Mouse (Mus musculus) stomach, embryonic 14.5 days (tissue): Measurements from ENCODE around the gene Phldb3. TPM values are rescaled to one million over a fixed set of nuclear protein-coding genes. Genes with fewer than 3 reads are reported as not detected.

ENCODE experiments used
- ATAC-seq: fragments of 200-750 bp; cut with Nextera tagmentation; 2 replicates; pipeline ENCODE4 v1.8.0; 2017; ENCODE audit warnings: low read depth, moderate TSS enrichment; ENCODE audit not compliant: insufficient number of reproducible peaks, insufficient read depth, low FRiP score
- H3K27ac ChIP-seq: fragments of 300-500 bp; sonication (generic); 2 replicates; pipeline ENCODE4 v1.5.1; 2014; ENCODE audit warnings: mild to moderate bottlenecking, low read length, moderate library complexity, mixed read lengths
- H3K27me3 ChIP-seq: fragments of 300-500 bp; sonication (generic); 2 replicates; pipeline ENCODE4 v1.6.1; 2014; ENCODE audit warnings: low read length, control low read depth, mixed read lengths; ENCODE audit not compliant: control insufficient read depth, insufficient read depth
- H3K36me3 ChIP-seq: fragments of 300-500 bp; sonication (generic); 2 replicates; pipeline ENCODE4 v1.6.1; 2014; ENCODE audit warnings: mild to moderate bottlenecking, control low read depth, low read length, moderate library complexity, mixed read lengths; ENCODE audit not compliant: control insufficient read depth, insufficient read depth
- H3K4me1 ChIP-seq: fragments of 300-500 bp; sonication (generic); 2 replicates; pipeline ENCODE4 v1.6.1; 2014; ENCODE audit warnings: low read length, control low read depth, mixed read lengths; ENCODE audit not compliant: control insufficient read depth, insufficient read depth
- H3K4me2 ChIP-seq: fragments of 300-500 bp; sonication (generic); replicated peaks from 2 replicates; pipeline ENCODE4 v1.6.1; 2014; ENCODE audit warnings: low read depth, low read length, control low read depth
- H3K4me3 ChIP-seq: fragments of 300-500 bp; sonication (generic); 2 replicates; pipeline ENCODE4 v1.5.1; 2014; ENCODE audit warnings: low read depth, low read length, control low read depth
- H3K9ac ChIP-seq: fragments of 300-500 bp; sonication (generic); replicated peaks from 2 replicates; pipeline ENCODE4 v1.6.1; 2014; ENCODE audit warnings: low read depth, mild to moderate bottlenecking, control low read depth, low read length, moderate library complexity, mixed read lengths
- H3K9me3 ChIP-seq: fragments of 300-500 bp; sonication (generic); 2 replicates; pipeline ENCODE4 v1.6.1; 2016; ENCODE audit warnings: low read depth, low read length, control low read depth; ENCODE audit not compliant: control insufficient read depth
- WGBS: fragments of 180-500 bp; shearing (Covaris S2); extraction: QIAGEN DNeasy Blood & Tissue Kit; methylation state at CpG from one replicate; pipeline ENCODE4 v1.1.7; 2014; 5-methylcytosine and 5-hydroxymethylcytosine counted together
- polyA plus RNA-seq: library from polyadenylated mRNA; unstranded; fragments of >200 nt; fragmentation: Nextera tagmentation; extraction: Ambion mirVana; gene quantifications from 2 replicates; pipeline ENCODE4 v1.2.1, GENCODE M21; 2014

The Phldb3 gene
- polyA plus RNA-seq, 1 experiment from 2014 or later = 1.1 TPM

- H3K4me3 ChIP-seq = no peak overlapping the region
- H3K27ac ChIP-seq = no peak overlapping the region
- H3K9ac ChIP-seq = no peak overlapping the region
- no peak for ATAC-seq
- H3K36me3 ChIP-seq = no peaks in the 10 kb centered on the region
- 65% methylated on average over 4 of the region's 4 CpGs for WGBS
- no peak overlapping the region for H3K4me2 ChIP-seq
- H3K9me3 ChIP-seq = no peaks in the 10 kb centered on the region
- H3K4me1 ChIP-seq = peaks cover 10% of the 10 kb centered on the region; the same call in 1 of the 2 replicates
- no peaks in the 10 kb centered on the region for H3K27me3 ChIP-seq
These were observed 19.1 kb downstream of the Phldb3 start for GRCm38 (mm10) chr7:24629672-24630071.

DNA sequence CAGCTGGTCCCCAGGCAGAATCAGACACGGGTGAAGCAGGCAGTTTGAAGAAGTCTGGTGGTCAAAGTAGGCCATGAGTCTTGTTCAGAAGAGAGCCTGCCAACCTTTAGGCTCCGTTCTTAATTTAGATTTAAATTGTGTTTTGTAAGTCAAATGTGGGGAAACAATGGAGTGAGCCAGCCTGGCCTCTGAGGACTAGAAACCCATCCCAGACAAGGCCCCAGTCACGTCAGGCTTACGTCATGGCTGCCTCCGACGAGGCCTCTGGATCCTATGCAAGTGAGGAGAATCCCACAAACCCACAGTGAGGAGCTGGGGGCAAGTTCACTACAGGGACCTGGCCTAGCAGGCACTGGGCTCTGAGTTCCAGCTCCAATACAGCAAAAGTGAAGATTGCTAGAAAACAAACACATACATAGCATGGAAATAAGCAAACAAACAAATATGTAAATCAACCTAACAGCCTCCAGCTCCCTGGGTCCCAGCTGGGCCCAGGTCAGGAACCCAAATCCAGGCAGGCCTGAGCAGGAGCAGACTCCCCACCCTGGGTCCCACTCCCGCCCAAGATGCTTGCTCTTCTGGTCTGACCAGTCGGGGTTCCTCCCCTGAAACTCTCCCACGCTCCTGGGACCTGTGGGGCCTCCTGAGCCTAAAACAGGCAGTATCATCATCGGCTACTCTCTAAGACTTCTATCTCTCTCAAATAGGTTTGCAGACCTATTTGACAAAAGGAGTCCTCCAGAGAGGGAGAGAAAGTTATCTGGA is 19.7 kb downstream of the Phldb3 start:
- no peak overlapping the region for H3K9ac ChIP-seq
- WGBS = 72% methylated on average over 10 of the region's 10 CpGs
- H3K36me3 ChIP-seq = no peaks in the 10 kb centered on the region
- H3K4me1 ChIP-seq = peaks cover 10% of the 10 kb centered on the region; the same call in 1 of the 2 replicates
- no peaks in the 10 kb centered on the region for H3K9me3 ChIP-seq
- H3K27me3 ChIP-seq = no peaks in the 10 kb centered on the region
- no peak overlapping the region for H3K27ac ChIP-seq
- H3K4me2 ChIP-seq = no peak overlapping the region
- H3K4me3 ChIP-seq = no peak overlapping the region
- no peak for ATAC-seq

DNA sequence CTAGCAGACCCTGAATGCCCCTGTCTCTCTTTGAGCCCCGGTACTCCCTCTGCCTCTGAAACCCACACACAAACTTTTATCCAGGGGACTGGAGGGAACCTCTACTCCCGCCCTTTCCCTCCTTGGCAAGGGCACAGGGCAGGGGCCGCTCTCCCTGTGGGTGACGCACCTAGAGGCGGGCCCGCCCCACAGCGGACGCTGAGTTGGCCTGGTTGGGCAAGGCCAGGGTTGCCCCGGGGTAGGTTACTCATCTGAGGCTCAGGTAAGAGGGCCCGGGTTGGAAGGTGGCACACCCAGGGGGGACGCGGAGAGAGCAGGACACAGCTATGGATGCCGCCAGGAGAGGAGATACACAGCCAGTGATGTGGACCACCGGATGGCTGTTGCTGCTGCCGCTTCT is 25.7 kb downstream of the Phldb3 start, which contains the start of gene Lypd3:
TSS of gene Lypd3 (plus strand) at position 287 of the 400 bp plus-strand sequence.
- H3K9ac ChIP-seq = no peak within 1 kb of the TSS
- no peak for ATAC-seq
- WGBS = 23% methylated on average over 15 of the region's 15 CpGs

DNA sequence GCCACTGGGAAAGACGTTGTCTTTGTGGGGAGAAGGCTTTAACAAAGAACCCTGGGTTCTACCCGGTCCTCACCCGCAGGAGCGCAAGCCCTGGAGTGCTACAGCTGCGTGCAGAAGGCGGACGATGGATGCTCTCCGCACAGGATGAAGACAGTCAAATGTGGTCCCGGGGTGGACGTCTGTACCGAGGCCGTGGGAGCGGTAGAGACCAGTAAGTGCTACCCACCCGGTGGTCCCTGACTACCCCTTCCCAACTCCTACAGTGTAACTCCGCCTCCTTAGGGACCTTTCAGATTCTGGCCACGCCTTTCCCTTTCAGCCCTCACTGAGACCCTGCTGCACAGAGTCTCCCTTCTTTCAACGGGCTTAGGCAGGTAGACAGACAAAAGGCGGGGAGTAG is 26.5 kb downstream of the Phldb3 start:
- Histone ChIP-seq H3K4me1 (peaks cover 10% of the 10 kb centered on the region; the same call in 1 of the 2 replicates), H3K4me3 (peak overlapping the region; percentile 43; the same call in 1 of the 2 replicates), H3K4me2 (peak overlapping the region; percentile 76; the same call in 1 of the 2 replicates), H3K27ac (no peak overlapping the region), H3K9ac (no peak overlapping the region), H3K36me3 (no peaks in the 10 kb centered on the region), H3K9me3 (no peaks in the 10 kb centered on the region), H3K27me3 (peaks cover 27% of the 10 kb centered on the region)
- WGBS = 2% methylated on average over 18 of the region's 18 CpGs
- no peak for ATAC-seq

More for the DNA sequence above, 25.7 kb downstream of the Phldb3 start, which contains the start of gene Lypd3:
- H3K4me1 ChIP-seq = peaks cover 10% of the 10 kb centered on the region; the same call in 1 of the 2 replicates
- H3K36me3 ChIP-seq = no peaks in the 10 kb centered on the region
- peaks cover 27% of the 10 kb centered on the region for H3K27me3 ChIP-seq
- H3K4me3 ChIP-seq = peak within 1 kb of the TSS; percentile 43
- no peak within 1 kb of the TSS for H3K27ac ChIP-seq
- no peaks in the 10 kb centered on the region for H3K9me3 ChIP-seq
- peak within 1 kb of the TSS; percentile 76 for H3K4me2 ChIP-seq

DNA sequence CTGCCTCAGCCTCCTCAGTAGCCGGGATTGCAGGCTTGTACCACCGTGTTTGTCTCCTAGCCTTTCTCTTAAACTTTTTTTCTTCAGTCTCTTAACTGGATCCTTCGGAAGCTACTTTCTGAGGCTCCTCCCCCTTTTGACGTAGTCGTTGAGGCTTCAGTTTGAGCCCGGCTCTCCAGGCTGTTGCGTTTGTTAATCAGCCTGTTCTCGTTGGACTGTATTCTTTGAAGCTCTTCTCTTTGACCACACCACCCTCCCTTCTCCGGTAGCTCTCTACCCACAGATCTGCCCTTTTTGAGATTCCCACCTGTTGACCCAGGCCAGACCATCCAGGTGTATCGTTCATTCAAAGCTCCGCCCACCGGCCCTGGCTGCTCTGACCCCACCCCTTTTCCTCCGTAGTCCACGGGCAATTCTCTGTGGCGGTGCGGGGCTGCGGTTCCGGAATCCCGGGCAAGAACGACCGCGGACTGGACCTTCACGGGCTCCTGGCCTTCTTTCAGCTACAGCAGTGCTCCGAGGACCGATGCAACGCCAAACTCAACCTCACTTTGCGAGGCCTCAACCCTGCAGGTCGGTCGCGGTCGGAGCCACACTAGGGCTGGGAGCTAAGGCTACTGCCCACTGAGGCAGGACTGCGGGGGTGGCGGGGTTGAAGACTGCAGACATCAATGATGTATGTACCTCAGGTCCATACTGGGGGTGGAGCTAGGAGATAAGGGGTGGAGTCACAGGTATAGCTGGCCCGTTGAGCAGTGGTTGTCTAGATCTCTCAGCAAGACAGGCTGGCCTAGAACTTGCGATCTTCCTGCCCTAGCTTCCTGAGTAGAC is 27.7 kb downstream of the Phldb3 start:
- Histone ChIP-seq H3K27me3 (peaks cover 27% of the 10 kb centered on the region), H3K36me3 (no peaks in the 10 kb centered on the region), H3K9me3 (no peaks in the 10 kb centered on the region), H3K4me2 (peak overlapping the region; percentile 76), H3K4me3 (peak overlapping the region; percentile 43), H3K9ac (0 out of 2 replicates have a peak overlapping the region, but pooled peaks have one; percentile 6), H3K4me1 (peaks cover 10% of the 10 kb centered on the region; the same call in 1 of the 2 replicates), H3K27ac (no peak overlapping the region)
- 0 out of 2 replicates have a peak, but pooled peaks have one; percentile 21 for ATAC-seq
- WGBS = 3% methylated on average over 35 of the region's 35 CpGs

- H3K36me3 ChIP-seq = no peaks in the 10 kb centered on the region
- H3K9me3 ChIP-seq = no peaks in the 10 kb centered on the region
- ATAC-seq = no peak
- H3K4me2 ChIP-seq = no peak overlapping the region
- H3K4me3 ChIP-seq = no peak overlapping the region
- H3K9ac ChIP-seq = no peak overlapping the region
- H3K27ac ChIP-seq = no peak overlapping the region
- 64% methylated on average over 13 of the region's 13 CpGs for WGBS
- peaks cover 10% of the 10 kb centered on the region; the same call in 1 of the 2 replicates for H3K4me1 ChIP-seq
- peaks cover 27% of the 10 kb centered on the region for H3K27me3 ChIP-seq
These were observed 29.9 kb downstream of the Phldb3 start for GRCm38 (mm10) chr7:24640450-24640849.

DNA sequence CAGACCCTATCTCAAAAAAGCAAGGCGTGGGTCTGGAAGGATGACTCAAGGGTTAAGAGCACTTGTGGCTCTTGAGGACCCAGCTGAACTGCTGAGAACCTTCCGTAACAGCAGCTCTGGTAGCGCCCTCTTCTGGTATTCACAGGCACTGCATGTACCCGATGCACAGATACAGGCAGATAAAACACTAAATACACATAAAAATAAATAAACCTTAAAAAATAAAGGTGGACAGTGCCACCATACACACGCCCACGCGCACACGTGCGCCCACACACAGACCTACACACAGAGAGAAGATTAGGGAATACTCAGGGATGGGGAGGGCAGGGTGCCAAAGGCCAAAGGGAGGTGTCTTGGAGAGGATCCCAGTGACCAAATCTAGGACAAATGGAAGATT is 31.9 kb downstream of the Phldb3 start:
- peaks cover 7% of the 10 kb centered on the region; the same call in 1 of the 2 replicates for H3K4me1 ChIP-seq
- no peak overlapping the region for H3K27ac ChIP-seq
- H3K9me3 ChIP-seq = no peaks in the 10 kb centered on the region
- WGBS = 16% methylated on average over 9 of the region's 9 CpGs
- no peak overlapping the region for H3K9ac ChIP-seq
- no peak overlapping the region for H3K4me2 ChIP-seq
- H3K36me3 ChIP-seq = no peaks in the 10 kb centered on the region
- H3K4me3 ChIP-seq = no peak overlapping the region
- H3K27me3 ChIP-seq = peaks cover 13% of the 10 kb centered on the region
- ATAC-seq = no peak

- Histone ChIP-seq H3K9ac (no peak overlapping the region), H3K4me3 (no peak overlapping the region), H3K36me3 (no peaks in the 10 kb centered on the region), H3K9me3 (no peaks in the 10 kb centered on the region), H3K4me1 (no peaks in the 10 kb centered on the region), H3K27ac (no peak overlapping the region), H3K27me3 (no peaks in the 10 kb centered on the region), H3K4me2 (no peak overlapping the region)
- WGBS = 82% methylated on average over 6 of the region's 6 CpGs
- no peak for ATAC-seq
These were observed 33.9 kb downstream of the Phldb3 start for GRCm38 (mm10) chr7:24644492-24644891.
